Mouse (Mus musculus) thymus, postnatal 14 days (tissue): Measurements from ENCODE around the gene Trip12.

Experiments
- DNase-seq: peaks from one replicate; pipeline ENCODE4 v3.0.0; 2021

Trip12 gene

DNA sequence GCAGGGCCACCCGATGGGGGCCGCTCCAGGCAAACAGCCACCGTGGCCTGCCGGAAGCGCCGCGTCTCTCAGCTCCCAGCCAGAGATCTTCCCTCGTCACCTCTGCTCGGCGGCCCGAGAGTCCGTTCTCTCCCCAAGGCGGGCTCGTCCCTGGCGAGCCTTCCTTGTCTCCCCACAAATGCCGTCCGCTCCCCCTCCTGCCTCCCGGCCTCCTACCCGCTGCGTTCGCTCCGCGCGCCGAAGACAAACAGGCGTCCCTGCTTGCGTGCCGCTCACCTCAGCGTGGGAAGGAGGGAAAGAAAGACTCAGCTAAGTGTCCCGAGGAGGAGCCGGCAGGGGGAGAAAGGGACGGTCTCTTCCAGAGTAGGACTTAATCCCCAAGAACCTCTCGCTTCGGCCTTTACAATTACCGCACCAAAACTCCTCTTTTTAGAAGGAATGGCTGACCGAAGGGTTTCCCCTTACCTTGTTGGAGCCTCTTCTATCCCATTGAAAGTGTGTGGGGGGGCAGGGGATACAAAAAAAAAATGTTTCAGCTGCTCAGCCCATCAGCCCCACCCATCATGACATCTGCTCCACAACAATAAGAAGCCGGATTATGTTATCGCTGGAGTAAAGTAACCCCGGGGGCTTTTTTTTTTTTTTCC lies at the start of gene Trip12:
Gene Trip12, minus strand, starts transcription at position 499 of the 647 bp plus-strand sequence.
- no peak for DNase-seq

DNA sequence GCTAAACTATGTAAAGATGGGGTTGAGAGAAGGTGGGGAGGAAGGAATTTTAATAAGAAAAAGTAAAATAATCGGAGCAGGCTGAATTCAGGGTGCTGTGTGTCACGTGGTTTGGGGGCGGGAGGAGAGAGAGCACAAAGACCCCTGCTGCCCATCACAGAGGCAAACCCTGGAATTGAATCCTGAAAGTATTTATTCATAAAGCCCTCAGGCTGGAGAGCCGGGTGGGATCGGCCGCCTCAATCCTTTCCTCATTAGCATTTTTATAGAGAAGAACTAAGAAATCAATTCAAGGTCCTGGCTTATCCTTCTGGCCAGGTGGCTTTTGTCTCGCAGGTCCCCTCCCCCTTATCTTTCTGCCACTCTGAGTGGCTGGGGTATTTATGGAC lies 49.7 kb upstream of the Trip12 start:
- no peak for DNase-seq

DNA sequence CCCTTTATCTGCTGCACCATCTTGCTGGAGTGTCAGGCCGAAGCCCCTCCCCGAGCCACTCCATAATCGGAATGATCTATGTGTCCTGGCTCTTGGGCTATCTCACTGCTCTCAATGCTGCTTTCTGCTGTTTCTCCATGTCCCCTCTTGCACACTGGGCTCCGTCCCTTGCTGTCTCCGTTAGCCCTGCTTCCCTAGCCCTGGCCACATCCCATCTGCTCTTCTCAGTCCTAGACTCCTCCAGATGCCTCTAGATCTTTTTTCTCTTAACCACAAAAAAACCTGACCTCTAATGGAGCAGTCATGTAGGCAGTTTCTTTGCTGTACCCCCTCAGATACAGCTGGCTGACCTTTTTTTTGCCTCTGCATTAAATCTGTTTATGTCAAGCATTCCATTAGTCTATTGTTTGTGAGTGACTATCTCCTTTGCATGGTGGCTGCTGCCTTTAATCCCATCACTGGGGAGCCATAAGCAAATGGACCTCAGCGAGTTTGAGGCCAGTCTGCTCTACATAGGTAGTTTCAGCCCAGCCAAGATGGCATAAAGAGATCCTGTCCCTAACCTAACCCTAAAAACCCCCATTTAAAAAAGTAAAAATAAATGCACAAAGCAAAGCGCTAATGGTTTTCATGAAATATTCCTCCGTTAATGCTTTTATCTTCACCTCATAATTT lies 49.2 kb upstream of the Trip12 start:
- DNase-seq, result no peak

DNA sequence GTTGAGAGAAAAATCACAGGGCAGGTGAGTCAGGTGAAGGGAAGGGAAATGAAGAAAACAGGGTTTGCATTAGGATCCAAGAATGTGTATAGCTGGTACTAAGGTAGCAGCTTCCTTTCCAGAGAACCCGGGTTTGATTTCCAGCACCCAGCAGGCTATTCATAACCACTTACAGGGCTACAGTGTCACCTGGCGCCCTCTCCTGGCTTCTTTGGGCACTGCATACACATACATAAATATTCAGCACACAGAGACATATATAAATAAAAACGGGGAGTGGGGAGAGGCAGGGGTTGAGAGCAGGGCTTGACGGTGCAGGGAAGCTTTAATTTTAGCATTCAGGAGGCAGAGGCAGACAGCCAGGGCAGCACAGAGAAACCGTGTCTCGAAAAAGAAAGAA lies 45.6 kb upstream of the Trip12 start:
- DNase-seq, result peak; percentile 20

DNA sequence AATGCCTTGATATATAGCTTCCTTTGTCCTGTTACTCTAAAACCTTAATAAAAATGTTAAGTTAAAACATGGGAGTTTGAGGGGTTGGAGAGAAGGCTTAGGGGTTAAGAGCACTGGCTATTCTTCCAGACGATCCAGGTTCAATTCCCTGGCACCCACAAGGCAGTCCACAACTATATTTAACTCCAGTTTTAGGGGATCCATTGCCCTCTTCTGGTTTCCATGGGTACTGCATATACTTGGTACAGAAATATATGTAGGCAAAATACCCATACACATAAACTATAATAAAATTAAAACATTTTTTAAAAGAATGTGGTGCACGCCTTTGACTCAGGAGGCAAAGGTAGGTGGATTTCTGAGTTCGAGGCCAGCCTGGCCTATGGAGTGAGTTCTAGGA lies 44.9 kb upstream of the Trip12 start:
- peak; percentile 23 for DNase-seq

DNA sequence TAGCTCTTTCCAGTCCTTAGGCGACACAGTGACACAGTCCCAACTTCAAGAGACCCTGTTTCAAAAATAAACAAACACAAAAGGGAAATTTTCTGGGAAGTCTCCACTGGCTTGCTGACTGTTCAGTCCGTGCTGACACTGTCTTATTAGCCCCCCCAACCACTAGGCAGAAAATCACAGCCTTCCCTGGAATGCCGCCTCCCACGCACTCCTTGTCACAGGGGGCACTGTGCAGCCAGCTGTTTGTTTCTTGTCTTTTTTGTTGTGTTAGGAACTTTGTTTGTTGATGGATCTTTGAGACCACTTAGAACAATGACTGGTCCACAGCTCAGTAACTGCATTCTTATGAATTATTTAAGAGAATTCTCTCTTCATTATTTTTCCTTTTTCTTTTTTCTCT lies 43.6 kb upstream of the Trip12 start:
- no peak for DNase-seq

DNA sequence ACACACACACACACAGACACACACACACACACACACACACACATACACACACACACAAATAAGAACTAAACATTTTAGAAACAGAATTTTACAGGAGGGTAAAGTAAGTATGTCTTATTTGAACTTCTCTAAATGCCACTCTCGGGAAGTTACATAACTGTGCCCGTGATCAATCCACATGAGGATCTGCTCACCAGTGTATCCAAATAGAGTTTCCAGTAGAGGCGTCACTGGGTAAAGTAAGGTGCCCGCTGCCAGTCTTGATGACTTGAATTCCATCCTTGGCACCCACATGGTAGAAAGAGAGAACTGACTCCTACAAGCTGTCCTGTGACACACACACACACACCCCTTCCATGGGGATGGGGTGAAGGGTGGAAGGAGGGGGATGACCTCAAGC lies 42.6 kb upstream of the Trip12 start:
- DNase-seq, result no peak

DNA sequence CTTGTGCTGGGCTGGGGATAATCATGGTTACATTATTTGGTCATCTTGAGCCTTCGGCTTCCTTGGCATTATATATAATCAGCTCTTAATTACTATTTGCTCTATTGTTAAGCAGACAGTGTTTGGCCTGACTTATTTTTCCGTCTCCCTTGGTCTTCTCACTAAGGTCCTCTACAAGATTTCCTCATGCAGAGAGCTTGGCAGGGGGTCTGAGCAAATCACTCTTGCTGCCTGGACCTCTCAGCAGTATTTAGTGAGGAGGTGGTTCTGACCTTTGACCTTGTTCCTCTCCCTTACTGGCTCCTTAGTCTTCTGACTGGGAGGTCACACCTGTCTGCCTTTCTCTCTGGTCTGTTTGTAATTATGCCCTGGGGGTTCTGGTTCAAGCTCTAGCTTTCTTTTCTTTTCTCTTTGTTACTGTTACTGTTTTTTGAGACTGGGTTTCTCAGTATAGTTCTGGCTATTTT lies 41.8 kb upstream of the Trip12 start:
- DNase-seq, result no peak

DNA sequence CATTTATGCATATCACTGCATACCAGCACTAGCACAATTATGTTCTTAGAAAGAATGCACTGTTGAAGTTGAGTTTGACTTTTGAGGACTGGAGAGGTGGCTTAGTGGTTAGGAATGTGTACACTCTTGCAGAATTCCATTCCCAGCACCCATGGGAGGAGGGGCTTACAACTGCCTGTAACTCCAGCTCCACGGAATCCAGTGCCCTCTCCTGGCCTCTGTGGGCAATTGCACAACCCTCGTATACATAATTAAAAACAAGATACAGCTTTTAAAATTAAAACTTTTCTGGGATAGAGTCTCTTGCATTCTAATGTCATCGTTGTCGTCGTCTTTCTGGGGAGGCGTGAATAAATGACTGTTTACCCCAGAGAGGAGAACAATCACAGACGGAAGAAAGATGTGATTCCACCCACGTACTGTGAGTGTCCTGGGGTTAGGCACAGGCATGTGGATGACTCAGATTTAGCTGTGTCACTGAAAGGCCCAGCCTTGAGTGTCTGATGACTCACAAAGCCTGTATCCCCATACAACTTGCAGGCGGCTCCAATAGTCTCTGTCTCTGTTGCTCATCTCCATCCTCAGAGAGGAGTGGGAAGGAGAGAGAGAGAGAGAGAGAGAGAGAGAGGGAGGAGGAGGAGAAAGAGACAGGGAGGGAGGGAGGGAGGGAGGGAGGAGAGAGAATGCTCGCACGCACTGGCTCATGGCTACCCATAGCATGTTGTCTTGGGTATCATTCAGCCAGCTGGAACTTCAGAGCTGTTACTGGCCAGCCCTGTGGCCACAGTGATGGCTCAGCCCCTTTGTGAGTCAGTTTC lies 41.1 kb upstream of the Trip12 start:
- no peak for DNase-seq

DNA sequence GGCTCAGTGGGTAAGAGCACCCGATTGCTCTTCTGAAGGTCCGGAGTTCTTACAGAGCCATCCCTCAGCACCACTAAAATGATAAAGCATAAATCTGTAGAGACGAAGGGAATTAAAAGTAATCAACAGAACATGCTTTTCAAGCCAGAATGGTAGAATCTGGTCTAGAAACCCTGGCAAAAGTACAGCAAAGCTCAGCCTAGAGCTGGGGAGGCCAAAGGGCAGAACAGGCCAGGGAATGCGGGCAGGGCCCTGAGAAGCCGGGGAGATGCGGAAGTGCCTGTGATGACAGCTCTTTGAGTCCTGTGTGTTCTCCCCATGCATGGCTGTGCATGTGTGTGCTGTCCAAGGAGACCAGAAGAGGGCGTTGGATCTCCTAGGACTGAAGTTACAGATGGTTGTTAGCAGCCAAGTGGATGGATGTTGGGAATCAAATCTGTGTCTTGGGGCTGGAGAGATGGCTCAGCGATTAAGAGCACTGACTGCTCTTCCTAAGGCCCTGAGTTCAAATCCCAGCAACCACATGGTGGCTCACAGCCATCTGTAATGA lies 39.3 kb upstream of the Trip12 start:
- no peak for DNase-seq

DNA sequence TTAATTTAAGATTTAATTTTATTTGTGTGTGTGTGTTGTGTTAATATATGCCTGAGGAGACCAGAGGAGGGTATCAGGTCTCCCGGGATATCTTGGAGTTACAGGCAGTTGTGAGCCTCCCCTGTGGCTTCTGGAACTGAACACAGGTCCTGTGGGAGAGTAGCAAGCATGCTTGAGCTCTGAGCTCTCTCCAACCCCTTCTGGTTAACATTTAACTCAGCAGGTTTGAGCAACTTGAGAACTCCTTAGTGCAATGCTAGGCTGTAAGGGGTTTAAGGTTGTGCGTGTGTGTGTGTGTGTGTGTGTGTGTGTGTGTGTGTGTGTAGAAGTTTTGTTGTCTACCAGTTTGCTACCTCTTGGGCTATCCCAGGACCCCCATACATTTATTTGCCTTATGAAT lies 37.3 kb upstream of the Trip12 start:
- no peak for DNase-seq

DNA sequence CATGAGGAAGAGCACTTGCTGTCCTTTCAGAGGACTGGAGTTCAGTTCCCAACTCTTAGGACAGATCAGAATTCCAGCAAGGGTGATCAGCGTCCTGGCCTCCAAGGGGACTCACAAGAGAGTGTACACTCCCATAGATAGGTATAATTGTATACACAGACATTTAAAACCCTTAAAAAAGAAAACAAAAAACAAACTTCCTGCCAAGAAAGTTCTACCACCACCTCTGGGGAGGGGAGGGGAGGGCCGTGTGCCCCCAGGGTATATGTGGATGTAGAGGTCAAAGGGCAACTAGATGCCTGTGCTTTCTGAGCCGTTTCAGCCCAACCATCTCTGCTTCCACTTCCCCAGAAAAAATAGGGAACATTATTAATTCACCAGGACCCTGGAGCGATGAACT lies 32.6 kb upstream of the Trip12 start:
- DNase-seq, result no peak

DNA sequence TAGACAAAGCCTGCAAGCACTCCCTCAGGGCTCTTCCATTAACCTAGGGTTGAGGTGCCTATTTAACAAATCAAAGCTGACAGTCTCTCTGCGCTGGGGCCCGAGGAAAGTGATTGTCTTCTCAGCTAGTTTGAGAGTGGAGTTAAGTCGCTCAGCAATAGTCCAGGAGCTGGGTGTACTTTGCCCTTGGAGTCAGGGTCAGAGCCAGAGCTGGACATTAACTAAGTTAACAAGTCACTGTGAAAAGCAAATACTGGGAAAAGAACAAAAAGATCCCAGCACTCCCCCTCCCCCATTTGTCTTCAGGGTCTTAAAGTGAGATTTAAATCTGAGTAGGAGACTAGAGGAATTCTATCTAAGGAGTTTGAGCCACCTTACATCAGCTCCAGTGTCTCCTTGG lies 31.8 kb upstream of the Trip12 start:
- DNase-seq, result no peak

DNA sequence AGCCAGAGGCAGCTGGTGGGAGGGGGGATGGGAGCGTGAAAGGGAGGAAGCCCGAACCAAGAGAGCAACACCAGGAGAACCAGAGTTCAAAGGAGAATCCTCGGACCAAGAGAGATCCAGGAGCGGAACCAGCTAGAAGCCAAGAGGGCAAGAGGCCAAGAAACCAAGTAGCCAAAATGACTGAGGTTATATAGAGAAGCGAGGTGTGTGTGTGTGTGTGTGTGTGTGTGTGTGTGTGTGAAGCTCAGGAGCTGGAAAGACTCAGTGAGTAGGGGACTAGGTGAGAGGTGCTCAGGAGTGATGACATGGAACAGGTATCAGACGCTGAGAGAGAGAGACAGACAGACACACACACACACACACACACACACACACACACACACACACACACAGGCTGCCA lies 30.8 kb upstream of the Trip12 start:
- DNase-seq, result no peak

DNA sequence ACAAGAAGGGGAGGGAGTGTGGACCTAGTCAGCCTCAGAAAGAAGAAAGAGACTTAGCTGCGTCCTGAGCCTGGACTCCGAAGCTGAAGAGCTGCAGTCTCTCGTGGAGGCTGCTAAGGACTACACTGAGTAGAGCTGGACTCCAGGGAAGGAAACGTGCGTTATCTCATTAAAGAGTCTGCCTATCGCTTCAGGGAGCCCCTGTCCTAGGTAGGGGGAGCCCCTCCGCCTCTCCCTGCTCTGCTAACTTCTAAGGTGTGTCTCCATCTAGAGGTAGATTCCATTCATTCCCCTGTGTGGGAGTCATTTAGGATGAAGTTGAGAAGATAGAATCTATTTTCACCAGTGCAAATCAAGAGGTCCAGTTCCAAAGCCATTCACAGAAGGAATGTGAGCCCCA lies 29.2 kb upstream of the Trip12 start:
- DNase-seq, result no peak

DNA sequence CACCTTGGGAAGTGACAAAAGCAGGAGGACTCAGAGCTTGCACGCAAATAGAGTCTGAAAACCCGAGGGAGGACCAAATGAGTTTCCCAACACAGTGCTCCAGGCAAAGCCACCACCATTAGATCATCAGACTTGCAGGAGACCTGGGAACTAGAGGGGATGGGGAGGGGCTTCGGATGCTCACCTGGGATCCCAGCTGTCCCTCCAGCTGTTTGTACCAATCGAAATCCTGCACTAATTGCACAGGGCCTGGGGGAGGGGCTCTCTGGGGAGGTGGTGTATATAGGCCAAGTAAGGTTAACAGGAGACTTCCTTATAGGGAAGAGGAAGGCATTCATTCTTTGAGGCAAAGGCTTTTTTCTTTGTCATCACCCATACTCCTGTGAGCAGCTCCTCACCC lies 28.5 kb upstream of the Trip12 start:
- DNase-seq, result no peak

DNA sequence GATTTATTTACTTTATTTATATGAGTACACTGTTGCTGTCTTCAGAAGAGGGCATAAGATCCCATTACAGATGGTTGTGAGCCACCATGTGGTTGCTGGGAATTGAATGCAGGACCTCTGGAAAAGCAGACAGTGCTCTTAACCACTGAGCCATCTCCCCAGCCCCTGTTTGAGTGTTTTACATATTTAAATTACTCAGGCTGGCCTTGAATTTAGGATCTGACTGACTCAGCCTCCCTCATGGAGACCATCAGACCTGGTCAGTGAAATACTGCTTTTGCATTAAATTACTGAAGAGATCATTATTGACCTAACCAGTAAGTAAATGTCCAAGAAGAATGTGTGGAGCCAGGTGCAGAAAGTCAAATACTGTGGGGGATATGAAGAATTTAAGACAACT lies 28.0 kb upstream of the Trip12 start:
- DNase-seq, result no peak

DNA sequence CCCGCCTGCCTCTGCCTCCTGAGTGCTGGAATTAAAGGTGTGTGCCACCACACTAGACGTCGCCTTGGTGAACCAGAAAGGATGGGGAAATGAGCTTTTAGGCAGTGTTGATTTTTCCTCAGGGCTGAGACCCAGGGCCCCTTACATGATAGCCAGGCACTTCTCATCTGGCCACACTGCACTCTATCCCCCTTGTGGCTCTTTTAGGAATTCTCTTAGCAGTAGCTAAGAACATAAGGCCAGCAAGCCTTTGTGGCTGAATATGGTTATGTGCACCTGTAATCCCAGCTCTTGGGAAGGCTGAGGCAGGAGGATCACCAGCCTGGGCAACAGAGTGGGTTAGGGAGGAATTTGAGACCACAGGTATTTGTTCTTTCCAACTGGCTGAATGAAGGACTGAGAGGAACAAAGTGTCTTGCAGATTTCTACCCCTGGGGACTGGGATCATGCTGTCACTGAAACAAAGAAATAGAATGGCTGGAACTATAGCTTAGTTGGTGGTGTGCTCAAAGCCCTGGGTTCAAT lies 26.5 kb upstream of the Trip12 start:
- DNase-seq, result no peak

DNA sequence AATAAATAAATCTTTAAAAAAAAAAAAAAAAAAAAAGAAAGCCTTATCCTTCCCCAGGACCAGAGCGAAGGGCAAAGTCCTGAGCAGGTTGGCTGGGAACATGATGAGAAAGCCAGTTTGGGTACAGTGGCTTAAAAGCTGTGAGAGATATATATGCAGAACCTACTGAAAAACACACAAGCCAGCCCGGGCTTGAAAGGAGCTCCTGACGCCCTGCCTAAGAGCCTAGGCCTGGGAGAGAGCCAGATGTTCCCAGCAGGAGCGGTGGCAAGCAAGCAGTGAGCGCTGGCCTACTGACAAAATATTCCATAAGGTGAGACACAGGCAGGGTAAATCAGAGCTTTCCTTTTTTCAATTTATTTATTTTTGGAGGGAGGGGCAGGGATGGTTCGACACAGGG lies 25.9 kb upstream of the Trip12 start:
- no peak for DNase-seq

DNA sequence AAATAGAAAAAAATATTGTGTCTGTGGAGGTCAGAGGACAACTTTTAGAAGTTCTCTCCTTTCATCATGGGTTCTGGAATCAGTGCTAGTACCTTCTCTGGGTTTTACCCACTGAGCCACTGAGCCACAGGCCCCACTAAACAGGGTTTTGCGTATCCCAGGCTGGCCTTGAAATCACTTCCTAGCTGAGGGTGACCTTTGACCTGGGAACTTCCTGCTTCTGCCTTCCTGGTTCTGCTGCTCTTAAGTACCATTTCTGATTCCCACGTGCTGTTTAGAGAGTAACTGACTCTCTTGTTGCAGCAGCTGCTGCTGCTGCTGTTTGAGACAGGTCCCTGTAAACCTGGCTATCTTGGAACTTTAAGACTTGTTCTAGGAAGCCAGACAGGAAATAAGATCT lies 24.3 kb upstream of the Trip12 start:
- DNase-seq, result no peak

DNA sequence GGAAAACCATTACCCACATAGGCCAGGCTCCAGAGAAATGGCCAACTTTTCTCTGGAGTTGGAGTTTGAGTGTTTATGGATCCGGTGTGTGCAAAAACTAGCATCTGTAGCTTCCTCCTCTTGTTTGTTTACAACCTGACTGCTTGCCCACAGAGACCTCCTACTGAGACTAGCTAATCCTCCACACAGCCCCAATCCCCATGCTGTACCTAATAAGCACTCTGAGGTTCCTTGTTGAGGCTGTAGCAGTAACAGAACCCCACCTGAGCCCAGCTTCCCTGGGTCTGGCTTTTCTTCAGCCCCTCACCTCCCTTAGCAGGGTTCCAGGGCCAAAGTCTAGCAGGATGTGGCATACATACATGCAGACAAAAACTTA lies 20.9 kb upstream of the Trip12 start:
- no peak for DNase-seq

DNA sequence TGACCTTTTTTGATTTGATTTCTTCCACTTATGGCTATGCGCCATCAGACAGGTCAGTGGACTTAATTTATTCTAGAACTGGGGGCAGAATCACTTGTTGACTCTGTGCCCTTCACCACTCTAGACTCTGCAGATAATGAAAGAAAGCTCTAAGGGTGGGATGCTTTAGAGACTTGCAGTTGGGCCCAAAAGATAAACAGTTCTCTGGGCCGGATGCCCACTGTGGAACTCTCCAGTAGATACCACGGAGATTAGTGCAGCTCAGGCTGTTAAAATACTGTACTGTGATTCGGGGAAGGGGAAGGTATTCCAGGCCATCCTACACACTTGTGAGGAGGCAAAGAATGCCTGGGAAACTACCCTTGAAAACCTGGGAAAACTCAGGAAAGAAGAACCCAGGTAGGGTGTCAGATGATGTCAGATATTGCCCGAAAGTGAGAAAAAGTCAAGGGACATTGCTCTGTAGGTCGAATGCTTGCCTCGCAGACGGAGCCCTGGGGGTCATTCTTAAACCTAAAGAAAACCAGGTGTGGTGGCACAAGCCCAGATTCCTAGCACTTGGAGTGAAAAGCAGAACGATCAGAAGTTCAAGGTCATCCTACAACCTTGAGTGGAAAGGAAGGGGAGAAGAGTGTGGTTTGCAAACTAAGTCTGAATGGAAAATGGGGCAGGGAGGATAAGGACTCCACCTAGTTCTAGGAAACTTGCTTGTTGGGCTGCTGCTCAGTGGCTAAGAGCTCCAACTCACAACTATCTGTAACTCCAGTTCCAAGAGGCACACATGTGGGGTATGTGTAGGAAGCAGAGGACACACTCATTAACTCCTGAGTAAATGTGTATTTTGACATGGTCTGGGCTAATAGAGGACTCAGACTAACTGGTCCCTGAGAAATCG lies 20.3 kb upstream of the Trip12 start:
- no peak for DNase-seq

DNA sequence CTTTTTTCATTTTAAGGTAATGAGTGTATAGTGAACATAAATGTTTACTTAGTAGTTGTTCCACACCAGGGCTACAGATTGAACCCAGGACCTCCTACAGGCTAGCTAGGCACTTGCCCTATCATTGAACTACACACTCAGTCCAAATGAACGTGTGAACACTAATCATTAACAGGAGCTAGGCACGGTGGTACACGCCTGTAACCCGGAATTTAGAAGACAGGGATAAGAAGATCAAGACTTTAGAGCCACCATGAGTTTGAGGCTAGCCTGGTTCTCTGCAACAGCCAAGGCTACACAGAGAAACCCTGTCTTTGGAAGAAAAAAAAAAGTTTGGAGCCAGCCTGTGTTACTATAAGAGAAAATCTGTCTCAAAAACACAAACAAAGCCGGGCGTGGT lies 19.3 kb upstream of the Trip12 start:
- DNase-seq, result no peak
